Mouse (Mus musculus) macrophage (primary cell): ENCODE measurements around the gene Tekt5. TPM values are rescaled to one million over a fixed set of nuclear protein-coding genes. Genes with fewer than 3 reads are reported as not detected.

ENCODE experiments used
- H3K27ac ChIP-seq: fragments of 350-480 bp; formaldehyde crosslinking; 2 replicates; pipeline ENCODE4 v1.9.0; 2021
- H3K36me3 ChIP-seq: fragments of 350-480 bp; formaldehyde crosslinking; 2 replicates; pipeline ENCODE4 v1.9.0; 2021; ENCODE audit errors: inconsistent target
- H3K4me3 ChIP-seq: fragments of 350-480 bp; formaldehyde crosslinking; 2 replicates; pipeline ENCODE4 v1.9.0; 2021; ENCODE audit errors: inconsistent target
- H3K79me2 ChIP-seq: fragments of 350-480 bp; formaldehyde crosslinking; 2 replicates; pipeline ENCODE4 v1.9.0; 2021; ENCODE audit errors: inconsistent target
- WGBS: methylation state at CpG from one replicate; pipeline ENCODE4 v1.1.7; 2026; ENCODE audit warnings: inconsistent platforms; ENCODE audit not compliant: missing documents; 5-methylcytosine and 5-hydroxymethylcytosine counted together
- polyA plus RNA-seq: library from polyadenylated mRNA; stranded (reverse); fragments of 250-400 nt; gene quantifications from 3 replicates; pipeline ENCODE4 v1.2.4, GENCODE M21; 2018; ENCODE audit warnings: inconsistent platforms

Tekt5 gene
- polyA plus RNA-seq, 1 experiment from 2014 or later, result not detected

- no peak overlapping the region for H3K27ac ChIP-seq
- H3K79me2 ChIP-seq, result no peaks in the 10 kb centered on the region
- no peak overlapping the region for H3K4me3 ChIP-seq
- H3K36me3 ChIP-seq, result no peaks in the 10 kb centered on the region
- WGBS, result 95% methylated on average over 4 of the region's 4 CpGs
Measured at GRCm38 (mm10) chr16:10365796-10366195, 29.5 kb downstream of the Tekt5 start.

- H3K27ac ChIP-seq, result no peak overlapping the region
- no peak overlapping the region for H3K4me3 ChIP-seq
- H3K79me2 ChIP-seq, result no peaks in the 10 kb centered on the region
- H3K36me3 ChIP-seq, result no peaks in the 10 kb centered on the region
- WGBS, result 80% methylated on average over 1 of the region's 1 CpGs
Measured at GRCm38 (mm10) chr16:10363061-10363460, 32.2 kb downstream of the Tekt5 start.

- Histone ChIP-seq H3K36me3 (no peaks in the 10 kb centered on the region), H3K4me3 (no peak overlapping the region), H3K27ac (no peak overlapping the region), H3K79me2 (no peaks in the 10 kb centered on the region)
- WGBS, result 83% methylated on average over 6 of the region's 6 CpGs
Measured at GRCm38 (mm10) chr16:10359241-10359640, 36.0 kb downstream of the Tekt5 start.

GRCm38 (mm10) chr16:10358010-10358934 lies 37.0 kb downstream of the Tekt5 start:
- 38% methylated on average over 28 of the region's 30 CpGs for WGBS
- no peaks in the 10 kb centered on the region for H3K79me2 ChIP-seq
- H3K36me3 ChIP-seq, result no peaks in the 10 kb centered on the region
- no peak overlapping the region for H3K27ac ChIP-seq
- no peak overlapping the region for H3K4me3 ChIP-seq

- no peaks in the 10 kb centered on the region for H3K79me2 ChIP-seq
- no peaks in the 10 kb centered on the region for H3K36me3 ChIP-seq
- H3K4me3 ChIP-seq, result no peak overlapping the region
- H3K27ac ChIP-seq, result no peak overlapping the region
Measured at GRCm38 (mm10) chr16:10355004-10355403, 40.3 kb downstream of the Tekt5 start.

GRCm38 (mm10) chr16:10351050-10351636 lies 44.1 kb downstream of the Tekt5 start:
- 91% methylated on average over 9 of the region's 9 CpGs for WGBS
- no peak overlapping the region for H3K4me3 ChIP-seq
- H3K36me3 ChIP-seq, result no peaks in the 10 kb centered on the region
- no peak overlapping the region for H3K27ac ChIP-seq
- H3K79me2 ChIP-seq, result no peaks in the 10 kb centered on the region

- WGBS, result 66% methylated on average over 2 of the region's 10 CpGs
- no peaks in the 10 kb centered on the region for H3K36me3 ChIP-seq
- no peaks in the 10 kb centered on the region for H3K79me2 ChIP-seq
- H3K4me3 ChIP-seq, result no peak overlapping the region
- H3K27ac ChIP-seq, result no peak overlapping the region
Measured at GRCm38 (mm10) chr16:10349876-10350275, 45.4 kb downstream of the Tekt5 start.

GRCm38 (mm10) chr16:10349436-10349835 lies 45.9 kb downstream of the Tekt5 start:
- H3K36me3 ChIP-seq, result no peaks in the 10 kb centered on the region
- no peaks in the 10 kb centered on the region for H3K79me2 ChIP-seq
- WGBS, result 86% methylated on average over 5 of the region's 5 CpGs
- no peak overlapping the region for H3K27ac ChIP-seq
- no peak overlapping the region for H3K4me3 ChIP-seq

- Histone ChIP-seq H3K79me2 (no peaks in the 10 kb centered on the region), H3K36me3 (no peaks in the 10 kb centered on the region)
- 100% methylated on average over 7 of the region's 7 CpGs for WGBS
Measured at GRCm38 (mm10) chr16:10347551-10347950, 47.7 kb downstream of the Tekt5 start.

GRCm38 (mm10) chr16:10341110-10341509 lies 54.2 kb downstream of the Tekt5 start:
- Histone ChIP-seq H3K79me2 (no peaks in the 10 kb centered on the region), H3K27ac (no peak overlapping the region), H3K4me3 (no peak overlapping the region), H3K36me3 (no peaks in the 10 kb centered on the region)
- 100% methylated on average over 4 of the region's 4 CpGs for WGBS

More at GRCm38 (mm10) chr16:10347551-10347950, 47.7 kb downstream of the Tekt5 start:
- Histone ChIP-seq H3K27ac (no peak overlapping the region), H3K4me3 (no peak overlapping the region)

- H3K27ac ChIP-seq, result no peak overlapping the region
- 96% methylated on average over 10 of the region's 10 CpGs for WGBS
- H3K36me3 ChIP-seq, result no peaks in the 10 kb centered on the region
- H3K4me3 ChIP-seq, result no peak overlapping the region
- no peaks in the 10 kb centered on the region for H3K79me2 ChIP-seq
Measured at GRCm38 (mm10) chr16:10339930-10340329, 55.4 kb downstream of the Tekt5 start.

- Histone ChIP-seq H3K79me2 (no peaks in the 10 kb centered on the region), H3K27ac (no peak overlapping the region), H3K4me3 (no peak overlapping the region), H3K36me3 (no peaks in the 10 kb centered on the region)
- WGBS, result 88% methylated on average over 5 of the region's 5 CpGs
Measured at GRCm38 (mm10) chr16:10338601-10339000, 56.7 kb downstream of the Tekt5 start.

- Histone ChIP-seq H3K79me2 (no peaks in the 10 kb centered on the region), H3K27ac (no peak overlapping the region), H3K4me3 (no peak overlapping the region), H3K36me3 (no peaks in the 10 kb centered on the region)
- 92% methylated on average over 13 of the region's 13 CpGs for WGBS
Measured at GRCm38 (mm10) chr16:10337422-10338197, 57.7 kb downstream of the Tekt5 start.

GRCm38 (mm10) chr16:10336454-10337421 lies 58.6 kb downstream of the Tekt5 start:
- Histone ChIP-seq H3K27ac (no peak overlapping the region), H3K4me3 (no peak overlapping the region), H3K79me2 (no peaks in the 10 kb centered on the region), H3K36me3 (no peaks in the 10 kb centered on the region)
- WGBS, result 91% methylated on average over 16 of the region's 19 CpGs
